In the genomic region with DNA sequence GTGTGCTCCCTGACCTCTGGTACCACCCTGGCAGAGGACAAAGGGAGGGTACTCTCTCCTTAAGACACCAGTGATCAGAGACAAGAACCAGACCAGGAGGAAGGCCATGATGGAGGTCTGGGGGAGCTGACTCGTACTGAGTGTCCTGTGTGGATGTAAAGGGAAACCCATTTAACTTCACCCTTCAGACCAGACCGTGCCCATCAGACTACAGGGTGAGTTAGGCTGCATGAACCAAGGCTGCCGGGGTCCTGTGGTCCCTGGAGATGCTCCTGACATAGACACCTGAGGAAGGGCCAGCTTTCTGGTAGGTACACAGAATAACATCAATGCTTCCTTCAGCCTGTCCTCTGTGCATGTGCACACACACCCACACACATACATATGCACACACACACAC, we compare ENCODE assay signal across 11 mouse cellular contexts.
DNase-seq lines count a peak whose midpoint lies in the region; ATAC-seq lines count a peak whose summit lies in the region.
"Had no signal": no experiment of that assay in that cellular context is flagged by ENCODE, and none has a peak within 500 bp of the region (broad histone marks: within the 10 kb centered on the region; RNA-seq: fewer than 3 reads in every experiment).

No protein-coding gene starts in this region.

- intact Hi-C loops in heart, postnatal 36 days (cut with DNase I): no loop called here

- H3K27ac ChIP-seq in heart, embryonic 11.5 days (ENCODE audit: low read depth, low read length): peak overlapping the region; percentile 87
- no peak overlapping the region for H3K27ac ChIP-seq in neural tube, embryonic 12.5 days
- H3K27ac ChIP-seq in liver, embryonic 15.5 days (replicated peaks): peak overlapping the region; percentile 94
- peak overlapping the region; percentile 87 for H3K27ac ChIP-seq in neural tube, embryonic 15.5 days (replicated peaks)

- 66% methylated on average over 3 of the region's 3 CpGs for WGBS in heart, embryonic 11.5 days (ENCODE audit: insufficient replicate concordance)
- 79% methylated on average over 3 of the region's 3 CpGs for WGBS in neural tube, embryonic 12.5 days
- WGBS in liver, embryonic 15.5 days (ENCODE audit: insufficient replicate concordance): 38% methylated on average over 3 of the region's 3 CpGs
- 84% methylated on average over 3 of the region's 3 CpGs for WGBS in neural tube, embryonic 15.5 days

- no peak for ATAC-seq in heart, embryonic 11.5 days (replicated peaks; ENCODE audit: insufficient number of reproducible peaks, low FRiP score, low TSS enrichment)
- ATAC-seq in neural tube, embryonic 12.5 days (ENCODE audit: low FRiP score, low read depth): no peak
- no peak; the same call in 1 of the 2 replicates for ATAC-seq in liver, embryonic 15.5 days (ENCODE audit: insufficient read depth)
- ATAC-seq in neural tube, embryonic 15.5 days (ENCODE audit: low FRiP score): no peak

- no peak overlapping the region for H3K4me3 ChIP-seq in heart, embryonic 11.5 days (ENCODE audit: low read depth, low read length)
- no peak overlapping the region for H3K4me3 ChIP-seq in neural tube, embryonic 12.5 days
- H3K4me3 ChIP-seq in liver, embryonic 15.5 days (replicated peaks): 0 out of 2 replicates have a peak overlapping the region, but pooled peaks have one; percentile 4
- H3K4me3 ChIP-seq in neural tube, embryonic 15.5 days (replicated peaks): no peak overlapping the region

- 0 out of 2 replicates have a peak overlapping the region, but pooled peaks have one; percentile 8 for H3K9ac ChIP-seq in heart, embryonic 11.5 days (ENCODE audit: low read depth, low read length)
- no peak overlapping the region for H3K9ac ChIP-seq in neural tube, embryonic 12.5 days
- H3K9ac ChIP-seq in liver, embryonic 15.5 days: peak overlapping the region; percentile 37
- H3K9ac ChIP-seq in neural tube, embryonic 15.5 days (replicated peaks): 0 out of 2 replicates have a peak overlapping the region, but pooled peaks have one; percentile 64

- H3K9me3 ChIP-seq in heart, embryonic 11.5 days (replicated peaks; ENCODE audit: control insufficient read depth, low read length): no peaks in the 10 kb centered on the region
- no peaks in the 10 kb centered on the region for H3K9me3 ChIP-seq in neural tube, embryonic 12.5 days
- no peaks in the 10 kb centered on the region for H3K9me3 ChIP-seq in liver, embryonic 15.5 days (replicated peaks)
- no peaks in the 10 kb centered on the region for H3K9me3 ChIP-seq in neural tube, embryonic 15.5 days (replicated peaks)

- peaks cover 42% of the 10 kb centered on the region for H3K4me1 ChIP-seq in heart, embryonic 11.5 days (ENCODE audit: control insufficient read depth, insufficient read depth, low read length)
- peaks cover 26% of the 10 kb centered on the region for H3K4me1 ChIP-seq in neural tube, embryonic 12.5 days
- peaks cover 65% of the 10 kb centered on the region for H3K4me1 ChIP-seq in liver, embryonic 15.5 days (replicated peaks)
- H3K4me1 ChIP-seq in neural tube, embryonic 15.5 days: peaks cover 37% of the 10 kb centered on the region

- H3K36me3 ChIP-seq in heart, embryonic 11.5 days (ENCODE audit: control insufficient read depth, insufficient read depth, low read length): no peaks in the 10 kb centered on the region
- H3K36me3 ChIP-seq in neural tube, embryonic 12.5 days: no peaks in the 10 kb centered on the region
- H3K36me3 ChIP-seq in liver, embryonic 15.5 days (replicated peaks): no peaks in the 10 kb centered on the region
- H3K36me3 ChIP-seq in neural tube, embryonic 15.5 days: no peaks in the 10 kb centered on the region

- no peak for DNase-seq in heart, postnatal 36 days
- DNase-seq in neural tube, embryonic 10.5 days (ENCODE audit: extremely low spot score, low spot score): no peak
- no peak for DNase-seq in cerebellum, adult 18-20 months
- DNase-seq in right cerebral cortex, postnatal 36 days (ENCODE audit: low spot score in 2 of 2): no peak
- DNase-seq: gastrocnemius, postnatal 36 days; lung, postnatal 10 days; thymus, adult 2 months had no signal

- H3K27me3 ChIP-seq in heart, embryonic 11.5 days (ENCODE audit: control insufficient read depth, insufficient read depth, low read length): no peaks in the 10 kb centered on the region
- H3K27me3 ChIP-seq in neural tube, embryonic 12.5 days (replicated peaks): peaks cover 8% of the 10 kb centered on the region; the same call in 1 of the 2 replicates
- peaks cover 41% of the 10 kb centered on the region for H3K27me3 ChIP-seq in liver, embryonic 15.5 days
- H3K27me3 ChIP-seq in neural tube, embryonic 15.5 days (replicated peaks): no peaks in the 10 kb centered on the region

- H3K4me2 ChIP-seq in heart, embryonic 11.5 days: peak overlapping the region; percentile 29
- H3K4me2 ChIP-seq in neural tube, embryonic 12.5 days (replicated peaks): peak overlapping the region; percentile 84
- H3K4me2 ChIP-seq in liver, embryonic 15.5 days: peak overlapping the region; percentile 58
- peak overlapping the region; percentile 67 for H3K4me2 ChIP-seq in neural tube, embryonic 15.5 days

Comparison
In these comparisons a context has a peak if more than half of its experiments do, and no peak if none do; other contexts are left out.
1. H3K4me2 ChIP-seq: peak in every context shown above with its lines; median percentile 84 in neural tube, embryonic 12.5 days; 67 in neural tube, embryonic 15.5 days; 58 in liver, embryonic 15.5 days; 29 in heart, embryonic 11.5 days.